Mouse (Mus musculus) hindbrain, embryonic 15.5 days (tissue): ENCODE measurements around the gene Arfgap1. TPM values are rescaled to one million over a fixed set of nuclear protein-coding genes. Genes with fewer than 3 reads are reported as not detected.

Source experiments
- polyA plus RNA-seq: library from polyadenylated mRNA; unstranded; fragments of >200 nt; fragmentation: Nextera tagmentation; extraction: Ambion mirVana; gene quantifications from 2 replicates; pipeline ENCODE4 v1.2.1, GENCODE M21; 2015

Arfgap1 gene
- polyA plus RNA-seq, 1 experiment from 2014 or later = 119 TPM

Other genes with a start within 250 kb of the Arfgap1 start
- gene Slc17a9, start 242.0 kb upstream of the Arfgap1 start, polyA plus RNA-seq = 0.29 and 0.33 TPM in 2 replicates
- gene Bhlhe23, start 190.3 kb upstream of the Arfgap1 start, polyA plus RNA-seq = 0.73 and 5.2 TPM in 2 replicates
- gene Ythdf1, start 46.3 kb upstream of the Arfgap1 start, polyA plus RNA-seq = 50.1 and 54.9 TPM in 2 replicates
- 0.18 and 0.31 TPM in 2 replicates for gene Birc7, start 38.2 kb upstream of the Arfgap1 start, polyA plus RNA-seq
- gene Nkain4, start 12.5 kb upstream of the Arfgap1 start, polyA plus RNA-seq = 95.5 and 106 TPM in 2 replicates
- 0.19 and 0.41 TPM in 2 replicates for gene Col20a1, start 19.3 kb downstream of the Arfgap1 start, polyA plus RNA-seq
- 40.7 and 42.0 TPM in 2 replicates for gene Chrna4, start 76.3 kb downstream of the Arfgap1 start, polyA plus RNA-seq
- gene Kcnq2, start 168.1 kb downstream of the Arfgap1 start, polyA plus RNA-seq = 45.8 and 50.4 TPM in 2 replicates
- 13.5 and 14.5 TPM in 2 replicates for gene Eef1a2, start 189.8 kb downstream of the Arfgap1 start, polyA plus RNA-seq
- gene Ppdpf, start 220.0 kb downstream of the Arfgap1 start, polyA plus RNA-seq = 398 and 410 TPM in 2 replicates
- gene Ptk6, start 235.6 kb downstream of the Arfgap1 start, polyA plus RNA-seq = not detected in 2 replicates
- gene Srms, start 246.0 kb downstream of the Arfgap1 start, polyA plus RNA-seq = 0.18 and 0.20 TPM in 2 replicates